Mouse (Mus musculus) MN1 (cell line): Measurements from ENCODE around the gene Mapk1.
A peak's percentile ranks its signal among the peaks of the same experiment; 100 is the strongest.

Experiments used
- DNase-seq: peaks from one replicate; pipeline ENCODE4 v3.0.0-alpha.2; 2016; ENCODE audit warnings: low spot score

The Mapk1 gene

GRCm38 (mm10) chr16:17015853-17016230 is 32.7 kb downstream of the Mapk1 start:
- DNase-seq: no peak

- no peak for DNase-seq
These were observed 34.9 kb downstream of the Mapk1 start for GRCm38 (mm10) chr16:17018071-17018470.

GRCm38 (mm10) chr16:17024469-17025148 is 41.4 kb downstream of the Mapk1 start:
- peak; percentile 27 for DNase-seq

- DNase-seq: peak; percentile 13
These were observed 47.0 kb downstream of the Mapk1 start for GRCm38 (mm10) chr16:17029971-17030695.

- no peak for DNase-seq
These were observed 50.6 kb downstream of the Mapk1 start for GRCm38 (mm10) chr16:17033754-17034153.

GRCm38 (mm10) chr16:17040716-17041115 is 57.5 kb downstream of the Mapk1 start:
- no peak for DNase-seq

- no peak for DNase-seq
These were observed 58.2 kb downstream of the Mapk1 start for GRCm38 (mm10) chr16:17041417-17041816.

- no peak for DNase-seq
These were observed 61.1 kb downstream of the Mapk1 start for GRCm38 (mm10) chr16:17044320-17044719.

- DNase-seq: no peak
These were observed 62.1 kb downstream of the Mapk1 start for GRCm38 (mm10) chr16:17045287-17045686.

- DNase-seq: no peak
These were observed 66.7 kb downstream of the Mapk1 start for GRCm38 (mm10) chr16:17049886-17050285.

- DNase-seq: no peak
These were observed 68.9 kb downstream of the Mapk1 start for GRCm38 (mm10) chr16:17052087-17052486.

GRCm38 (mm10) chr16:17053903-17054302 is 70.7 kb downstream of the Mapk1 start:
- DNase-seq: peak; percentile 26

- DNase-seq: no peak
These were observed 72.4 kb downstream of the Mapk1 start for GRCm38 (mm10) chr16:17055584-17055983.

GRCm38 (mm10) chr16:17062338-17062737 is 79.2 kb downstream of the Mapk1 start:
- no peak for DNase-seq

GRCm38 (mm10) chr16:17067552-17067951 is 84.4 kb downstream of the Mapk1 start:
- DNase-seq: no peak

GRCm38 (mm10) chr16:17069511-17070443 is 86.6 kb downstream of the Mapk1 start, which contains the start of gene Ypel1:
Gene Ypel1, plus strand, starts transcription at chr16:17069696.
- peak; percentile 86 for DNase-seq

GRCm38 (mm10) chr16:17070716-17071115 is 87.5 kb downstream of the Mapk1 start:
- DNase-seq: no peak

GRCm38 (mm10) chr16:17073000-17073399 is 89.8 kb downstream of the Mapk1 start:
- no peak for DNase-seq

- DNase-seq: no peak
These were observed 93.1 kb downstream of the Mapk1 start for GRCm38 (mm10) chr16:17076301-17076700.

- DNase-seq: no peak
These were observed 93.7 kb downstream of the Mapk1 start for GRCm38 (mm10) chr16:17076869-17077268.

GRCm38 (mm10) chr16:17078101-17078500 is 94.9 kb downstream of the Mapk1 start:
- no peak for DNase-seq

GRCm38 (mm10) chr16:17082121-17082792 is 99.1 kb downstream of the Mapk1 start:
- DNase-seq: no peak
